Mouse (Mus musculus) right cerebral cortex, postnatal 25 days (tissue): ENCODE results near the gene Cdkal1.

Experiments used
- DNase-seq: peaks from one replicate; pipeline ENCODE4 v3.0.0; 2022

Cdkal1 gene

GRCm38 (mm10) chr13:29759691-29760467 is 95.6 kb downstream of the Cdkal1 start:
- DNase-seq, result no peak

- no peak for DNase-seq
These were observed 99.4 kb downstream of the Cdkal1 start for GRCm38 (mm10) chr13:29756052-29756451.

GRCm38 (mm10) chr13:29753254-29753653 is 102.2 kb downstream of the Cdkal1 start:
- no peak for DNase-seq

GRCm38 (mm10) chr13:29752061-29752460 is 103.4 kb downstream of the Cdkal1 start:
- DNase-seq, result no peak

GRCm38 (mm10) chr13:29751201-29751600 is 104.3 kb downstream of the Cdkal1 start:
- no peak for DNase-seq

GRCm38 (mm10) chr13:29747347-29747647 is 108.2 kb downstream of the Cdkal1 start:
- no peak for DNase-seq

GRCm38 (mm10) chr13:29746501-29747346 is 108.8 kb downstream of the Cdkal1 start:
- no peak for DNase-seq

GRCm38 (mm10) chr13:29745073-29745472 is 110.4 kb downstream of the Cdkal1 start:
- no peak for DNase-seq

GRCm38 (mm10) chr13:29744188-29744587 is 111.3 kb downstream of the Cdkal1 start:
- DNase-seq, result no peak

- no peak for DNase-seq
These were observed 111.7 kb downstream of the Cdkal1 start for GRCm38 (mm10) chr13:29743761-29744160.

GRCm38 (mm10) chr13:29737675-29738461 is 117.6 kb downstream of the Cdkal1 start:
- DNase-seq, result peak; percentile 33

GRCm38 (mm10) chr13:29734496-29734895 is 121.0 kb downstream of the Cdkal1 start:
- DNase-seq, result no peak

- no peak for DNase-seq
These were observed 129.2 kb downstream of the Cdkal1 start for GRCm38 (mm10) chr13:29726154-29726825.

GRCm38 (mm10) chr13:29724855-29725254 is 130.6 kb downstream of the Cdkal1 start:
- DNase-seq, result no peak

GRCm38 (mm10) chr13:29723150-29723549 is 132.3 kb downstream of the Cdkal1 start:
- no peak for DNase-seq

- DNase-seq, result no peak
These were observed 134.3 kb downstream of the Cdkal1 start for GRCm38 (mm10) chr13:29721206-29721605.

- no peak for DNase-seq
These were observed 138.9 kb downstream of the Cdkal1 start for GRCm38 (mm10) chr13:29716550-29716949.

- no peak for DNase-seq
These were observed 140.1 kb downstream of the Cdkal1 start for GRCm38 (mm10) chr13:29715241-29715841.

- no peak for DNase-seq
These were observed 147.9 kb downstream of the Cdkal1 start for GRCm38 (mm10) chr13:29707620-29708019.

- no peak for DNase-seq
These were observed 154.1 kb downstream of the Cdkal1 start for GRCm38 (mm10) chr13:29701400-29701799.

GRCm38 (mm10) chr13:29699896-29700295 is 155.6 kb downstream of the Cdkal1 start:
- DNase-seq, result no peak

- no peak for DNase-seq
These were observed 157.0 kb downstream of the Cdkal1 start for GRCm38 (mm10) chr13:29698307-29698985.
